Mouse (Mus musculus) left cerebral cortex, adult 6 months (tissue): ENCODE measurements around the gene Hcrt. TPM values are rescaled to one million over a fixed set of nuclear protein-coding genes. Genes with fewer than 3 reads are reported as not detected.

Experiments used
- long read RNA-seq, 2 experiments: library from polyadenylated mRNA; unstranded; transcript quantifications; one replicate each; pipeline ENCODE4 v2.0.0; 2019 to 2020
- polyA plus RNA-seq: library from polyadenylated mRNA; unstranded; fragments of <200 nt; fragmentation: Nextera tagmentation; gene quantifications from 2 replicates; pipeline ENCODE4 v1.2.3, GENCODE M21; 2021

Hcrt gene
- polyA plus RNA-seq = 0.51 and 1.3 TPM in 2 replicates
- long read RNA-seq, experiment 1, transcript Hcrt-201 (2 exons, 586 nt) = major isoform, 8 of 8 reads
- long read RNA-seq, experiment 1, partial matches to known transcripts = 0 of 8 reads
- long read RNA-seq, experiment 1, other reads (novel, unspliced or antisense) = 0 of 8 reads
- long read RNA-seq, experiment 2 = 0 reads

GRCm38 (mm10) chr11:100762831-100763230 is at the start of gene Hcrt:
Gene Hcrt (minus strand): TSS chr11:100762931.

GRCm38 (mm10) chr11:100770646-100771408 is 8.1 kb upstream of the Hcrt start, which contains the start of gene Ghdc:
Gene Ghdc (minus strand): TSS chr11:100770957.

GRCm38 (mm10) chr11:100759611-100760233 is 3.0 kb downstream of the Hcrt start, which contains the start of gene Kcnh4:
Gene Kcnh4 (minus strand): TSS chr11:100759942.

GRCm38 (mm10) chr11:100738066-100738604 is 24.6 kb downstream of the Hcrt start, which contains the start of gene Rab5c:
Gene Rab5c (minus strand): TSS chr11:100738215.

GRCm38 (mm10) chr11:100713735-100714533 is 48.8 kb downstream of the Hcrt start, which contains the start of gene Hspb9:
Gene Hspb9 (plus strand): TSS chr11:100713850.

GRCm38 (mm10) chr11:100711783-100712615 is 50.7 kb downstream of the Hcrt start, which contains the start of gene Kat2a:
Gene Kat2a (minus strand): TSS chr11:100712465.

Other genes with a start within 250 kb of the Hcrt start
- 72.4 and 92.4 TPM in 2 replicates for gene Acly, start 234.9 kb downstream of the Hcrt start, polyA plus RNA-seq
- gene Ttc25, start 217.3 kb downstream of the Hcrt start, polyA plus RNA-seq = 0.95 and 1.1 TPM in 2 replicates
- gene Cnp, start 188.0 kb downstream of the Hcrt start, polyA plus RNA-seq = 359 and 428 TPM in 2 replicates
- gene Nkiras2, start 143.7 kb downstream of the Hcrt start, polyA plus RNA-seq = 14.5 and 16.5 TPM in 2 replicates
- gene Dnajc7, start 142.8 kb downstream of the Hcrt start, polyA plus RNA-seq = 127 and 154 TPM in 2 replicates
- gene Zfp385c, start 70.5 kb downstream of the Hcrt start, polyA plus RNA-seq = 0.04 and 0.23 TPM in 2 replicates
- 1.0 and 1.4 TPM in 2 replicates for gene Dhx58, start 58.7 kb downstream of the Hcrt start, polyA plus RNA-seq
- 14.8 and 32.0 TPM in 2 replicates for gene Kat2a, start 50.5 kb downstream of the Hcrt start, polyA plus RNA-seq
- gene Hspb9, start 49.1 kb downstream of the Hcrt start, polyA plus RNA-seq = 0.34 TPM in 1 of 2 replicates, not detected in the other
- 43.2 and 51.8 TPM in 2 replicates for gene Rab5c, start 24.7 kb downstream of the Hcrt start, polyA plus RNA-seq
- gene Kcnh4, start 3.0 kb downstream of the Hcrt start, polyA plus RNA-seq = 1.0 and 2.6 TPM in 2 replicates
- gene Ghdc, start 8.0 kb upstream of the Hcrt start, polyA plus RNA-seq = 5.9 TPM in 2 replicates
- 4.1 and 5.4 TPM in 2 replicates for gene Stat5b, start 87.8 kb upstream of the Hcrt start, polyA plus RNA-seq
- 1.2 and 1.8 TPM in 2 replicates for gene Stat5a, start 96.4 kb upstream of the Hcrt start, polyA plus RNA-seq
- gene Stat3, start 176.6 kb upstream of the Hcrt start, polyA plus RNA-seq = 16.6 and 19.2 TPM in 2 replicates
- 18.5 and 21.2 TPM in 2 replicates for gene Cavin1, start 208.0 kb upstream of the Hcrt start, polyA plus RNA-seq
- 117 and 194 TPM in 2 replicates for gene Atp6v0a1, start 246.5 kb upstream of the Hcrt start, polyA plus RNA-seq